Mouse (Mus musculus) bone marrow macrophage, adult 2 months (primary cell): ENCODE results near the gene Zfp750.

Experiments
- CTCF ChIP-seq: IDR thresholded peaks from 2 replicates; pipeline ENCODE4 v1.5.1; 2012; ENCODE audit warnings: low read depth, mild to moderate bottlenecking, low read length, moderate library complexity
- POLR2A ChIP-seq: IDR thresholded peaks from 2 replicates; pipeline ENCODE4 v1.6.1; 2012; ENCODE audit warnings: mild to moderate bottlenecking, low read depth, low read length, borderline replicate concordance

DNA sequence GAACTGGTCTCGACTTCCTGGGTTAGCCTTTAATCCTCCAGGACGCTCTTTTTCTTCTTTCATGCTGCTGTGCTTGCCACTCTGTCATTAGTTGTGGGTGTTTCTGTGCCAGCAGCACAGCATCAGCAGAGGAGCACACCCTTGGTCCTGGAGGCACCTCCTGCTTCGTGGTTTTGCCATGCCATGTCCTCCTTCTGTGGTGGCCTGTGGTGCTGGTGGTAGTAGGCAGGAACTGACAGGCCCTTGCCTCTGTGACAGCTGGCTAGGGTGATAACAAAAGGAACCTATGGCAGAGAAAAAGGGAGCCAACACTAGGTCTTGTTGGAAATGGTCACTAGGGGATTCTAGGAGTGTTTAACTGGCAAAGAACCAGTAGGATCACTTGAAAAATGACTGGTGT is 10.6 kb upstream of the Zfp750 start:
- TF ChIP-seq CTCF (no peak), POLR2A (no peak)
